8 mouse cellular contexts compared by ENCODE assay signal in genomic region chr1:172082101-172082898, GRCm38 (mm10). TPM values are rescaled to one million over a fixed set of nuclear protein-coding genes. Genes with fewer than 3 reads are reported as not detected.
DNase-seq lines count a peak whose midpoint lies in the region; ATAC-seq and TF ChIP-seq lines count a peak whose summit lies in the region.

TSS of gene Copa (plus strand) at chr1:172082529.
TSS of gene Ncstn (minus strand) at chr1:172082795.

- peak within 1 kb of the TSS; percentile 66 for H3K4me2 ChIP-seq in embryonic facial prominence, embryonic 13.5 days
- peak within 1 kb of the TSS; percentile 74 for H3K4me2 ChIP-seq in limb, embryonic 12.5 days
- H3K4me2 ChIP-seq in midbrain, embryonic 15.5 days: peak within 1 kb of the TSS; percentile 67

- H3K27me3 ChIP-seq in embryonic facial prominence, embryonic 13.5 days: no peaks in the 10 kb centered on the region
- H3K27me3 ChIP-seq in kidney, adult 2 months (replicated peaks; ENCODE audit: control insufficient read depth, insufficient read depth, low read length): no peaks in the 10 kb centered on the region
- H3K27me3 ChIP-seq in limb, embryonic 12.5 days: no peaks in the 10 kb centered on the region
- H3K27me3 ChIP-seq in midbrain, embryonic 15.5 days (replicated peaks): no peaks in the 10 kb centered on the region
- H3K27me3 ChIP-seq in spleen, adult 2 months (ENCODE audit: control insufficient read depth, insufficient read depth, low read length): no peaks in the 10 kb centered on the region

- peak within 1 kb of the TSS; percentile 90 for H3K4me3 ChIP-seq in embryonic facial prominence, embryonic 13.5 days
- H3K4me3 ChIP-seq in kidney, adult 2 months (ENCODE audit: insufficient read depth, low read depth, low read length): peak within 1 kb of the TSS; percentile 99
- H3K4me3 ChIP-seq in limb, embryonic 12.5 days (replicated peaks): peak within 1 kb of the TSS; percentile 87
- peak within 1 kb of the TSS; percentile 81 for H3K4me3 ChIP-seq in midbrain, embryonic 15.5 days
- H3K4me3 ChIP-seq in spleen, adult 2 months (ENCODE audit: extremely low read depth, insufficient read depth, insufficient read length): peak within 1 kb of the TSS; percentile 97

- peaks cover 20% of the 10 kb centered on the region for H3K4me1 ChIP-seq in embryonic facial prominence, embryonic 13.5 days
- H3K4me1 ChIP-seq in kidney, adult 2 months (ENCODE audit: control insufficient read depth, insufficient read depth, low read length): peaks cover 11% of the 10 kb centered on the region
- peaks cover 18% of the 10 kb centered on the region for H3K4me1 ChIP-seq in limb, embryonic 12.5 days (replicated peaks)
- peaks cover 31% of the 10 kb centered on the region for H3K4me1 ChIP-seq in midbrain, embryonic 15.5 days
- H3K4me1 ChIP-seq in spleen, adult 2 months (ENCODE audit: control insufficient read depth, insufficient read depth, insufficient read length): peaks cover 10% of the 10 kb centered on the region

- no peaks in the 10 kb centered on the region for H3K9me3 ChIP-seq in embryonic facial prominence, embryonic 13.5 days
- no peaks in the 10 kb centered on the region for H3K9me3 ChIP-seq in limb, embryonic 12.5 days
- H3K9me3 ChIP-seq in midbrain, embryonic 15.5 days: no peaks in the 10 kb centered on the region

- DNase-seq in 3134 (ENCODE audit: extremely low read depth, insufficient read length, low spot score): peak; percentile 92
- DNase-seq in adrenal gland, postnatal 36 days: peak; percentile 94 to 95
- DNase-seq in heart, adult 18-20 months: peak; percentile 95 to 96
- peak; percentile 97 for DNase-seq in kidney, adult 2 months
- DNase-seq in spleen, adult 2 months (ENCODE audit: low read depth in 1 of 2, low spot score in 2 of 2): peak; percentile 80 to 89

- no peak for TF ChIP-seq CTCF in kidney, adult 2 months (conservative IDR thresholded peaks at IDR 0.05; ENCODE audit: insufficient read depth, insufficient read length, low read depth, low read length)
- no peak for TF ChIP-seq CTCF in spleen, adult 2 months (IDR thresholded peaks at IDR 0.05; ENCODE audit: extremely low read depth, insufficient read depth, insufficient read length, insufficient replicate concordance)

- H3K9ac ChIP-seq in embryonic facial prominence, embryonic 13.5 days: peak within 1 kb of the TSS; percentile 90
- H3K9ac ChIP-seq in limb, embryonic 12.5 days (replicated peaks): peak within 1 kb of the TSS; percentile 89
- H3K9ac ChIP-seq in midbrain, embryonic 15.5 days: peak within 1 kb of the TSS; percentile 86

- peak; percentile 36 for TF ChIP-seq POLR2A in kidney, adult 2 months (IDR thresholded peaks at IDR 0.05; ENCODE audit: low read depth, low read length)
- peak; percentile 76 for TF ChIP-seq POLR2A in spleen, adult 2 months (IDR thresholded peaks at IDR 0.05; ENCODE audit: low read depth, low read length)

- H3K27ac ChIP-seq in embryonic facial prominence, embryonic 13.5 days: peak within 1 kb of the TSS; percentile 85
- H3K27ac ChIP-seq in kidney, adult 2 months (ENCODE audit: insufficient read depth, low read depth, low read length): peak within 1 kb of the TSS; percentile 97
- peak within 1 kb of the TSS; percentile 82 for H3K27ac ChIP-seq in limb, embryonic 12.5 days
- peak within 1 kb of the TSS; percentile 84 for H3K27ac ChIP-seq in midbrain, embryonic 15.5 days
- peak within 1 kb of the TSS; percentile 82 for H3K27ac ChIP-seq in spleen, adult 2 months (ENCODE audit: insufficient read depth, low read length)

- WGBS in embryonic facial prominence, embryonic 13.5 days: under 1% methylated on average over 40 of the region's 40 CpGs
- under 1% methylated on average over 40 of the region's 40 CpGs for WGBS in kidney, adult 2 months
- WGBS in limb, embryonic 12.5 days: under 1% methylated on average over 40 of the region's 40 CpGs
- WGBS in midbrain, embryonic 15.5 days: under 1% methylated on average over 40 of the region's 40 CpGs
- under 1% methylated on average over 40 of the region's 40 CpGs for WGBS in spleen, adult 2 months

- ATAC-seq in embryonic facial prominence, embryonic 13.5 days (ENCODE audit: insufficient number of reproducible peaks, insufficient read depth, low FRiP score, low TSS enrichment, low read depth): peak; percentile 98
- ATAC-seq in limb, embryonic 12.5 days (ENCODE audit: insufficient number of reproducible peaks, insufficient read depth, low FRiP score, low TSS enrichment, low read depth): peak; percentile 98
- ATAC-seq in midbrain, embryonic 15.5 days (replicated peaks): peak; percentile 99

- peaks cover 26% of the 10 kb centered on the region for H3K36me3 ChIP-seq in embryonic facial prominence, embryonic 13.5 days
- H3K36me3 ChIP-seq in kidney, adult 2 months (ENCODE audit: control insufficient read depth, insufficient read depth, low read length): peaks cover 2% of the 10 kb centered on the region; the same call in 1 of the 2 replicates
- H3K36me3 ChIP-seq in limb, embryonic 12.5 days: peaks cover 30% of the 10 kb centered on the region
- H3K36me3 ChIP-seq in midbrain, embryonic 15.5 days (replicated peaks): 0 out of 2 replicates have a peak, but pooled peaks cover 23% of the 10 kb centered on the region
- H3K36me3 ChIP-seq in spleen, adult 2 months (ENCODE audit: control insufficient read depth, insufficient read depth, low read length): peaks cover 6% of the 10 kb centered on the region

RNA-seq across cellular contexts. Expression of gene Copa, which starts in this region (rescaled TPM):
- 100 to 1,000 TPM; 178 to 197 TPM for total RNA-seq in adrenal gland, postnatal 36 days (2021)
- polyA plus RNA-seq in embryonic facial prominence, embryonic 13.5 days (2015; fragmentation: Nextera tagmentation; extraction: Ambion mirVana): 216 and 239 TPM in 2 replicates
- 100 to 1,000 TPM; 106 to 108 TPM for total RNA-seq in heart, adult 18-20 months (2021)
- 60.4 and 74.9 TPM in 2 replicates for polyA plus RNA-seq in kidney, adult 2 months (2012; rRNA removed)
- polyA plus RNA-seq in limb, embryonic 12.5 days (2016; fragmentation: Nextera tagmentation; extraction: Ambion mirVana): 219 and 228 TPM in 2 replicates
- polyA plus RNA-seq in midbrain, embryonic 15.5 days (2015; fragmentation: Nextera tagmentation; extraction: Ambion mirVana): 199 and 209 TPM in 2 replicates
- 26.9 and 31.7 TPM in 2 replicates for polyA plus RNA-seq in spleen, adult 2 months (2012; rRNA removed)

RNA-seq across cellular contexts. Expression of gene Ncstn, which starts in this region (rescaled TPM):
- 100 to 1,000 TPM in 1 of 2 experiments, 10 to 100 TPM in 1; 94.4 to 101 TPM for total RNA-seq in adrenal gland, postnatal 36 days (2021)
- polyA plus RNA-seq in embryonic facial prominence, embryonic 13.5 days (2015; fragmentation: Nextera tagmentation; extraction: Ambion mirVana): 103 and 106 TPM in 2 replicates
- 10 to 100 TPM; 39.5 to 43.8 TPM for total RNA-seq in heart, adult 18-20 months (2021)
- polyA plus RNA-seq in kidney, adult 2 months (2012; rRNA removed): 94.0 and 98.3 TPM in 2 replicates
- polyA plus RNA-seq in limb, embryonic 12.5 days (2016; fragmentation: Nextera tagmentation; extraction: Ambion mirVana): 86.6 and 96.6 TPM in 2 replicates
- polyA plus RNA-seq in midbrain, embryonic 15.5 days (2015; fragmentation: Nextera tagmentation; extraction: Ambion mirVana): 116 and 122 TPM in 2 replicates
- 64.0 and 64.4 TPM in 2 replicates for polyA plus RNA-seq in spleen, adult 2 months (2012; rRNA removed)

Comparison
In these comparisons a context has a peak if more than half of its experiments do, and no peak if none do; other contexts are left out.
1. Peak in every context shown above with its lines: DNase-seq, ATAC-seq, H3K4me3 ChIP-seq and H3K27ac ChIP-seq.